Mouse (Mus musculus) liver, embryonic 13.5 days (tissue): Measurements from ENCODE around the gene Ccser1. TPM values are rescaled to one million over a fixed set of nuclear protein-coding genes. Genes with fewer than 3 reads are reported as not detected.

Experiments
- ATAC-seq: fragments of 200-750 bp; cut with Nextera tagmentation; 2 replicates; pipeline ENCODE4 v1.8.0; 2017; ENCODE audit warnings: low read depth, mild to moderate bottlenecking, moderate number of reproducible peaks, moderate library complexity
- DNase-seq: peaks from one replicate; pipeline ENCODE4 v3.0.0; 2022
- H3K27ac ChIP-seq: fragments of 300-500 bp; sonication (generic); 2 replicates; pipeline ENCODE4 v1.5.1; 2015; ENCODE audit warnings: moderate library complexity, mild to moderate bottlenecking, inconsistent platforms
- H3K27me3 ChIP-seq: fragments of 300-500 bp; sonication (generic); 2 replicates; pipeline ENCODE4 v1.6.1; 2015; ENCODE audit warnings: mild to moderate bottlenecking, inconsistent platforms
- H3K36me3 ChIP-seq: fragments of 300-500 bp; sonication (generic); 2 replicates; pipeline ENCODE4 v1.6.1; 2015; ENCODE audit warnings: mild to moderate bottlenecking, inconsistent platforms
- H3K4me1 ChIP-seq: fragments of 300-500 bp; sonication (generic); replicated peaks from 2 replicates; pipeline ENCODE4 v1.6.1; 2015; ENCODE audit warnings: inconsistent platforms
- H3K4me2 ChIP-seq: fragments of 300-500 bp; sonication (generic); 2 replicates; pipeline ENCODE4 v1.6.1; 2015; ENCODE audit warnings: inconsistent platforms, mild to moderate bottlenecking, moderate library complexity
- H3K4me3 ChIP-seq: fragments of 300-500 bp; sonication (generic); replicated peaks from 2 replicates; pipeline ENCODE4 v1.5.1; 2015; ENCODE audit warnings: mild to moderate bottlenecking, inconsistent platforms
- H3K9ac ChIP-seq: fragments of 300-500 bp; sonication (generic); 2 replicates; pipeline ENCODE4 v1.6.1; 2015; ENCODE audit warnings: mild to moderate bottlenecking, inconsistent platforms
- H3K9me3 ChIP-seq: fragments of 300-500 bp; sonication (generic); replicated peaks from 2 replicates; pipeline ENCODE4 v1.6.1; 2016; ENCODE audit warnings: inconsistent platforms
- WGBS: fragments of 180-500 bp; shearing (Covaris S2); methylation state at CpG from one replicate; pipeline ENCODE4 v1.1.7; 2015; ENCODE audit not compliant: insufficient replicate concordance; 5-methylcytosine and 5-hydroxymethylcytosine counted together
- polyA plus RNA-seq: library from polyadenylated mRNA; unstranded; fragments of >200 nt; fragmentation: Nextera tagmentation; extraction: Ambion mirVana; gene quantifications from 2 replicates; pipeline ENCODE4 v1.2.1, GENCODE M21; 2015

Gene Ccser1
- polyA plus RNA-seq, 1 experiment from 2014 or later: 0.16 TPM

- H3K4me2 ChIP-seq: no peak overlapping the region
- H3K4me1 ChIP-seq: no peaks in the 10 kb centered on the region
- no peaks in the 10 kb centered on the region for H3K9me3 ChIP-seq
- WGBS: 42% methylated on average over 2 of the region's 2 CpGs
- no peaks in the 10 kb centered on the region for H3K27me3 ChIP-seq
- no peak for DNase-seq
- H3K36me3 ChIP-seq: no peaks in the 10 kb centered on the region
- no peak for ATAC-seq
- no peak overlapping the region for H3K4me3 ChIP-seq
- no peak overlapping the region for H3K27ac ChIP-seq
- no peak overlapping the region for H3K9ac ChIP-seq
Observed at GRCm38 (mm10) chr6:62132531-62132930, 952.4 kb downstream of the Ccser1 start.

GRCm38 (mm10) chr6:62160320-62160719 is 980.2 kb downstream of the Ccser1 start:
- no peak overlapping the region for H3K4me3 ChIP-seq
- DNase-seq: no peak

DNA sequence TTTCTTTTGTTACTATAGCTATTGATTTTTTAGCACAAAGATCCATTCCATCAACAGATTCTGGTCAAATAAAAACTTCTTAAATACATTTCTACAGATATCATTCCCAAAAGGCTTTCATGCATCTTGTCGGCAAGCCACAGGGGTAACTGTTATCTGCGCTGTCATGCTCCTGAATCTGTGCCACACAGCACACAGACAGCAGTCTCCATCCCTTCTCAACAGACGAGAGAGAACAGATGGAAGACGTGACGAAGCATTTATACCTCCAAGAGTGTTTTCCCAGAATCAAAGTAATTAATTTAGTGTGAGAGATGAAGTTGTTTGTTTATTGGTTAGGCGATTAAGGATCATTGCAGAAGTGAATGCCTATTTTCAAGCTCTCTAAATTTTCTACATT is 982.5 kb downstream of the Ccser1 start:
- no peak overlapping the region for H3K4me3 ChIP-seq
- no peaks in the 10 kb centered on the region for H3K27me3 ChIP-seq
- no peaks in the 10 kb centered on the region for H3K36me3 ChIP-seq
- H3K27ac ChIP-seq: no peak overlapping the region
- 70% methylated on average over 6 of the region's 6 CpGs for WGBS
- no peaks in the 10 kb centered on the region for H3K9me3 ChIP-seq
- no peak for DNase-seq
- no peak overlapping the region for H3K9ac ChIP-seq
- no peak overlapping the region for H3K4me2 ChIP-seq
- no peaks in the 10 kb centered on the region for H3K4me1 ChIP-seq
- ATAC-seq: no peak

More at GRCm38 (mm10) chr6:62160320-62160719, 980.2 kb downstream of the Ccser1 start:
- H3K27ac ChIP-seq: no peak overlapping the region
- no peak overlapping the region for H3K9ac ChIP-seq
- H3K36me3 ChIP-seq: no peaks in the 10 kb centered on the region
- H3K4me2 ChIP-seq: no peak overlapping the region
- H3K4me1 ChIP-seq: no peaks in the 10 kb centered on the region
- H3K9me3 ChIP-seq: no peaks in the 10 kb centered on the region
- no peaks in the 10 kb centered on the region for H3K27me3 ChIP-seq
- no peak for ATAC-seq

DNA sequence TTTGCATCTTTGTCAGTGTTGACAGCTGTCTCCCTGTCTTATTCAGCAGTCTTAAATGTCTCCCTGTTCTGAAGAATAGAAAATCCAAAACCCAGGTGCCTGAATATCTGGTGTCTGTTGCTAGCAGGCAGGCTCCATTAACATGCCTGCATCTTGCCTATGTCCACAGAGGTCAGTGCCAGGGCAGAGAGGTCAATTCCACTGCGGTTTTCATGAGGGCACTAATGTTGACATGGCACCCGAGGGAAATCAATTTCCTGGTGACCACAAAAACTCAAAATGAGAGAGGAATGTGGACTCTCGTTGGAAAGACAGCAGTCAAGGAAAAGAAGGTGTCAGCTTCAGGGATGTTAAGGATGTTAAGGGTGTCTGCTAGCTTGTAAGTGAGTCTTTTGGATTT is 983.7 kb downstream of the Ccser1 start:
- H3K27ac ChIP-seq: no peak overlapping the region
- 36% methylated on average over 3 of the region's 3 CpGs for WGBS

DNA sequence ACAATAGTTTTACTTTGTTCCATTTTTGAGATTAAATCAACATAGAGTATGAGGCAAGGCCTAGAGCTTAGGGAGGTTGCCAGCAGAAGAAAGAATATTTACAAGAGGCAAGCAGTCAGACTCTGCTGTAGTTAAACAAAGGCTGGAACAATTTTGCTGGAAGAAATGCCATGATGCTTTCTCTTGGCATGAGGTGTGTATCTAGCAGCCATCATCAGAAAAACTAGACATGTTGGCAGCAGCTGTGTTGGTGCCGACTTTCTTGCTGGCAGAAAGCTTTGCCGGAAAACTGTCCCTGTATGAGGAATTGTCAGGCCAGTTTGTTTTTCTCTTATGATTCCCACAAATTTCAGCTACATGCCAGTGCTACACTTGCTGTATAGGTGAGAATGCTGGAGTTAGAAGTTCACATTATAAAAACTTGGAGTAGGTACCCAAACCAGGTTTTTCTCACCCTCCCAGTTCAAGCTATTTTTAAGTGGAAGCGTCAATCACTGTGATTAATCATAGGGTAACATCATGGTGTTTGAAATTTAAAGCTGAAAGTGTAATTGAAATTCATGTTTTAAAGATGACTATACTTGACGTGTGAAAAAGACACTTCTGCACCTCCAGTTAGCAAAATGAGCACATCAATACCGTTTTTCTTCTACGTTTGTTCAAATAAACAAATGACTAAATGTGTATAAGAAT is 1016.5 kb downstream of the Ccser1 start:
- WGBS: 68% methylated on average over 6 of the region's 6 CpGs
- H3K27me3 ChIP-seq: no peaks in the 10 kb centered on the region
- no peak overlapping the region for H3K4me3 ChIP-seq
- no peaks in the 10 kb centered on the region for H3K9me3 ChIP-seq
- DNase-seq (no peak), ATAC-seq (no peak)
- H3K4me2 ChIP-seq: no peak overlapping the region
- no peaks in the 10 kb centered on the region for H3K4me1 ChIP-seq
- no peak overlapping the region for H3K27ac ChIP-seq
- no peak overlapping the region for H3K9ac ChIP-seq
- H3K36me3 ChIP-seq: no peaks in the 10 kb centered on the region

More for the DNA sequence above, 983.7 kb downstream of the Ccser1 start:
- no peak overlapping the region for H3K4me2 ChIP-seq
- H3K36me3 ChIP-seq: no peaks in the 10 kb centered on the region
- no peaks in the 10 kb centered on the region for H3K4me1 ChIP-seq
- no peak overlapping the region for H3K9ac ChIP-seq
- no peak for DNase-seq
- no peak overlapping the region for H3K4me3 ChIP-seq
- ATAC-seq: no peak
- no peaks in the 10 kb centered on the region for H3K27me3 ChIP-seq
- no peaks in the 10 kb centered on the region for H3K9me3 ChIP-seq

- DNase-seq (no peak), ATAC-seq (no peak)
- H3K4me1 ChIP-seq: no peaks in the 10 kb centered on the region
- no peaks in the 10 kb centered on the region for H3K36me3 ChIP-seq
- no peaks in the 10 kb centered on the region for H3K27me3 ChIP-seq
- H3K4me3 ChIP-seq: no peak overlapping the region
- no peaks in the 10 kb centered on the region for H3K9me3 ChIP-seq
- 69% methylated on average over 6 of the region's 6 CpGs for WGBS
- H3K9ac ChIP-seq: no peak overlapping the region
- H3K4me2 ChIP-seq: no peak overlapping the region
- H3K27ac ChIP-seq: no peak overlapping the region
Observed at GRCm38 (mm10) chr6:62198768-62199167, 1018.6 kb downstream of the Ccser1 start.

GRCm38 (mm10) chr6:62205013-62205412 is 1024.9 kb downstream of the Ccser1 start:
- no peaks in the 10 kb centered on the region for H3K4me1 ChIP-seq
- no peak overlapping the region for H3K27ac ChIP-seq
- H3K4me2 ChIP-seq: no peak overlapping the region
- no peak overlapping the region for H3K4me3 ChIP-seq
- H3K9ac ChIP-seq: no peak overlapping the region
- H3K27me3 ChIP-seq: no peaks in the 10 kb centered on the region
- 23% methylated on average over 2 of the region's 2 CpGs for WGBS
- no peak for DNase-seq
- no peaks in the 10 kb centered on the region for H3K36me3 ChIP-seq
- ATAC-seq: no peak
- no peaks in the 10 kb centered on the region for H3K9me3 ChIP-seq

DNA sequence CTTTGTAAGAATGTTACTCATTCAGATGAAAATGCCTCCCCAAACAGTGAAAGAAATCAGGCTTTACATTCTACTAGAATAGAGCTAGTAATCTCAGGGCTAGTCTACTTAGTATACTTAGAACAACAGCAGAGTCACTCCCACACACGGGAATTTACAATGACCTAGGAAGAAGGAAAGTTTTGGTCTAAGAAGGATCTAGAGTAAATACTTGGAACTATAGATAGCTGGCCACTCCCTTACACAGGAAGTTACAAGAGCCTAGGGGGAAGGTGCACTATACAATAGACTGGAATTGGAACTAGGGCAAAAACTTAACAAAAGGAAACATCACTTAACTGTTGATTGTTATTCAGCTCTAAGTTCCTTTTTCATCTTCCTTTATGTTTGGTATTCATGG is 1041.7 kb downstream of the Ccser1 start:
- H3K9me3 ChIP-seq: no peaks in the 10 kb centered on the region
- WGBS: 23% methylated on average over 1 of the region's 1 CpGs
- no peaks in the 10 kb centered on the region for H3K27me3 ChIP-seq
- H3K27ac ChIP-seq: no peak overlapping the region
- no peak overlapping the region for H3K4me2 ChIP-seq
- no peak for ATAC-seq
- no peaks in the 10 kb centered on the region for H3K36me3 ChIP-seq
- H3K4me3 ChIP-seq: no peak overlapping the region
- H3K9ac ChIP-seq: no peak overlapping the region
- H3K4me1 ChIP-seq: no peaks in the 10 kb centered on the region
- no peak for DNase-seq

- no peak overlapping the region for H3K27ac ChIP-seq
- H3K4me2 ChIP-seq: no peak overlapping the region
- no peak overlapping the region for H3K4me3 ChIP-seq
- H3K36me3 ChIP-seq: no peaks in the 10 kb centered on the region
- no peaks in the 10 kb centered on the region for H3K9me3 ChIP-seq
- H3K4me1 ChIP-seq: no peaks in the 10 kb centered on the region
- no peaks in the 10 kb centered on the region for H3K27me3 ChIP-seq
- H3K9ac ChIP-seq: no peak overlapping the region
- 55% methylated on average over 1 of the region's 1 CpGs for WGBS
- ATAC-seq (no peak), DNase-seq (no peak)
Observed at GRCm38 (mm10) chr6:62263899-62264298, 1083.8 kb downstream of the Ccser1 start.

- Histone ChIP-seq H3K9ac (no peak overlapping the region), H3K36me3 (no peaks in the 10 kb centered on the region), H3K27me3 (no peaks in the 10 kb centered on the region), H3K27ac (no peak overlapping the region), H3K4me1 (no peaks in the 10 kb centered on the region), H3K4me3 (no peak overlapping the region), H3K9me3 (no peaks in the 10 kb centered on the region), H3K4me2 (no peak overlapping the region)
- DNase-seq (no peak), ATAC-seq (no peak)
- WGBS: 74% methylated on average over 1 of the region's 1 CpGs
Observed at GRCm38 (mm10) chr6:62264525-62264924, 1084.4 kb downstream of the Ccser1 start.

DNA sequence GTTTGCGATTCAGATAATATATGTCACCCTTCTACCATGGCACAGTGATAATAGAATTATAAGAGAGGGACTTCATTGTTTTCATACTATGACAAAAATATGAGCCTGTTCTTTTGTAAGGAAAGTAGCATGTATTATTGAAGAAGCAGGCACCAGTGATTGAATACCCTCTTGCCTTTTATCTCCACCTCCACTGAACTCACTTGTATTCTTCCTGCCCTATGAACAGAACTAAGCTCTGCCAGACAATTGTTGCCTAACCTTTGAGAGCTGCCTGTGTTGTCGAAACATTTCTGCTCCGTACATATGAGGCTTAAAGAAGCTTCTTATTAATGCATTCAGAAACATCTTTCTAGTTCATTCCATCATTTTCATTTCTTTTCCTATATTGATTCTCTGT is 1101.1 kb downstream of the Ccser1 start:
- WGBS: 74% methylated on average over 3 of the region's 3 CpGs
- H3K9ac ChIP-seq: no peak overlapping the region
- DNase-seq: no peak
- no peak for ATAC-seq
- H3K9me3 ChIP-seq: no peaks in the 10 kb centered on the region
- H3K4me2 ChIP-seq: no peak overlapping the region
- H3K36me3 ChIP-seq: no peaks in the 10 kb centered on the region
- H3K4me1 ChIP-seq: no peaks in the 10 kb centered on the region
- H3K4me3 ChIP-seq: no peak overlapping the region
- H3K27me3 ChIP-seq: no peaks in the 10 kb centered on the region
- H3K27ac ChIP-seq: no peak overlapping the region

DNA sequence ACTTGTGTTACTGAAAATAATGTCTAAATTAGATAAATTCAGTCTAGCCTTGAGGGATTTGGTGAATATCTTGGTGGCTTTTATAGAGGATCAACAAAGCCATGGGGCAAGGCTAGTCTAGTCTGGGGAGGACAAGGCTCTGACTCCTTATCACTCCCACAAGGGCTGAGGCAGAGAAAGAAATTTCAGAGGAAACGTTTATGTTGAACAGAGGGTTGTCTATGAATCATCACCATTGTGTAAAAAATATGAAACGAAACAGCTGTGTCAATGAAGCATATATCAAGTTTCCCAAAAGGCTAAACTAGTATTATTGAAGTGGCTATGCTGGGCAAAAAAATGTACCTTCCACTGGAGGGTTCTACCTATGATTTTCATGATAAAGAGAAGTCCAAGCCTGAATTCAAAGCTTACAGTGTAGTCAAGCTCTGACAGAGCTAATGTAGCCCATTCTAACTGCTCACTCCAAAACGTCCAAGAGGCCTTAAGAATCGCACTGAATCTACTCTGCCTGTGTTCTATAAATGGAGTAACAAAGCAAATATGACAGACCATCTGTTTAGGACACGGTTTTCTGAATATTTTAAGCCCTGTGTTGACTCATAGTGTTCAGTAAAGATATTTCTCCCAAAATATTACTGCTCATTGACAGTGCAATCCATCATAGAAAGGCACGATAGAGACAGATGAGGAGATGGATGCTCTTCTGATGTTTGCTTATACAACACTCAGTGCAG is 1121.6 kb downstream of the Ccser1 start:
- H3K9me3 ChIP-seq: no peaks in the 10 kb centered on the region
- DNase-seq (no peak), ATAC-seq (no peak)
- no peaks in the 10 kb centered on the region for H3K36me3 ChIP-seq
- H3K4me2 ChIP-seq: no peak overlapping the region
- H3K9ac ChIP-seq: no peak overlapping the region
- no peaks in the 10 kb centered on the region for H3K27me3 ChIP-seq
- 51% methylated on average over 6 of the region's 6 CpGs for WGBS
- no peak overlapping the region for H3K27ac ChIP-seq
- no peaks in the 10 kb centered on the region for H3K4me1 ChIP-seq
- H3K4me3 ChIP-seq: no peak overlapping the region
